Mouse (Mus musculus): ENCODE measurements around the gene Noxred1. TPM values are rescaled to one million over a fixed set of nuclear protein-coding genes. Genes with fewer than 3 reads are reported as not detected.
"Not testable (repeated sequence)": the region's sequence is repeated elsewhere in the genome, so short reads cannot be mapped to it uniquely, and the experiment has no call there.

The Noxred1 gene
- polyA plus RNA-seq, 1 experiment from 2014 or later, result 0.78 TPM

GRCm38 (mm10) chr12:87219362-87219761 is 19.2 kb downstream of the Noxred1 start:
- Histone ChIP-seq H3K27ac (no peak overlapping the region), H3K9me3 (no peaks in the 10 kb centered on the region), H3K4me1 (no peaks in the 10 kb centered on the region), H3K27me3 (no peaks in the 10 kb centered on the region), H3K4me2 (no peak overlapping the region), H3K4me3 (no peak overlapping the region), H3K36me3 (no peaks in the 10 kb centered on the region), H3K9ac (no peak overlapping the region)
- WGBS, result 42% methylated on average over 7 of the region's 7 CpGs
- no peak for ATAC-seq (ENCODE audit: insufficient number of reproducible peaks, low FRiP score, low TSS enrichment, low read depth)

- Histone ChIP-seq H3K4me1 (no peaks in the 10 kb centered on the region), H3K9me3 (no peaks in the 10 kb centered on the region), H3K4me2 (no peak overlapping the region), H3K36me3 (no peaks in the 10 kb centered on the region), H3K27me3 (no peaks in the 10 kb centered on the region), H3K9ac (no peak overlapping the region), H3K4me3 (no peak overlapping the region), H3K27ac (no peak overlapping the region)
- no peak for ATAC-seq (ENCODE audit: insufficient number of reproducible peaks, low FRiP score, low TSS enrichment, low read depth)
Measured at GRCm38 (mm10) chr12:87217596-87217995, 20.9 kb downstream of the Noxred1 start.

GRCm38 (mm10) chr12:87216053-87216452 is 22.5 kb downstream of the Noxred1 start:
- Histone ChIP-seq H3K4me1 (no peaks in the 10 kb centered on the region), H3K27ac (no peak overlapping the region), H3K9me3 (no peaks in the 10 kb centered on the region), H3K9ac (no peak overlapping the region), H3K4me3 (no peak overlapping the region), H3K4me2 (no peak overlapping the region), H3K27me3 (no peaks in the 10 kb centered on the region), H3K36me3 (no peaks in the 10 kb centered on the region)
- WGBS, result 68% methylated on average over 2 of the region's 2 CpGs
- no peak for ATAC-seq (ENCODE audit: insufficient number of reproducible peaks, low FRiP score, low TSS enrichment, low read depth)

- ATAC-seq (ENCODE audit: insufficient number of reproducible peaks, low FRiP score, low TSS enrichment, low read depth), result no peak
- Histone ChIP-seq H3K27ac (no peak overlapping the region), H3K36me3 (no peaks in the 10 kb centered on the region), H3K4me1 (no peaks in the 10 kb centered on the region), H3K27me3 (no peaks in the 10 kb centered on the region), H3K4me3 (no peak overlapping the region), H3K9me3 (no peaks in the 10 kb centered on the region), H3K9ac (no peak overlapping the region), H3K4me2 (no peak overlapping the region)
- WGBS, result 62% methylated on average over 2 of the region's 2 CpGs
Measured at GRCm38 (mm10) chr12:87212844-87213606, 25.5 kb downstream of the Noxred1 start.

DNA sequence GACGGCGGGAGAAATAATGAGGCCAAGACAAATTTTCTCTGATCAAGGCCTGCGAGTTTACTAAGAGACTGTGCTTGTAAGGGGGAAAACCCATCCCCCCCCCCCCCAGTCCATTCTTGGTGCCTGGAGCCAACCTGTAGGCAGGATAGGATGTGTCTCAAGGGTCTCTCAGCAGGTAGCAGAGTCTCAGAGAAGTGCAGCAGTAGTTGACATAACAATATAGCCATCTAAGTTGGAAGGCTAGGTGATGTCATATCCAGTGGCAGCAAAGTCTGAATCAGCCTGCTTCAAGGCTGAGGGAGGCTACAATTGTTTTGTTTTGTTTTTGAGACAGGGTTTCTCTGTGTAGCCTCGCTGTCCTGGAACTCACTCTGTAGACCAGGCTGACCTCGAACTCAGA is 32.7 kb downstream of the Noxred1 start:
- ATAC-seq (ENCODE audit: insufficient number of reproducible peaks, low FRiP score, low TSS enrichment, low read depth), result not testable (repeated sequence)

DNA sequence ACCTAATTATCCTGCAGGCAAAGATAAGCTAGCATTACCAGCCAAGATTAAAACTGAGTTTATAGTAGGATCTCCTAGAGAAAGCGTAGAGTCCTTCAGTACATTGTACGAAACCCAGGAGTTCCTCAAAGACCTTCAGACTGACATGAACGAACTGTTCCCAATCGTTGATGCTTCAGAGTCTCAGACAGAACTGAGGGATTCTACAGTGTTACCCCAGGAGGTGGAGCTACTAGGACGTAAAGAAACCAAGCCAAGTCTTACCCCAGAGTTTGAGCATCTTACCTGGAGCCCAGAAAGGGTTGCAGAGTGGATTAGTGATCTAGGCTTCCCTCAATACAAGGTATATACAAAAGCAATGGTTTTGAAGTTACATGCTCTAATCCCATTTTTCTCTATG is 36.8 kb downstream of the Noxred1 start:
- 67% methylated on average over 5 of the region's 5 CpGs for WGBS
- Histone ChIP-seq H3K4me2 (no peak overlapping the region), H3K9me3 (no peaks in the 10 kb centered on the region), H3K4me3 (no peak overlapping the region), H3K36me3 (no peaks in the 10 kb centered on the region), H3K27me3 (no peaks in the 10 kb centered on the region), H3K9ac (no peak overlapping the region), H3K4me1 (peaks cover 9% of the 10 kb centered on the region; the same call in 1 of the 2 replicates), H3K27ac (no peak overlapping the region)
- ATAC-seq (ENCODE audit: insufficient number of reproducible peaks, low FRiP score, low TSS enrichment, low read depth), result no peak

More for the DNA sequence above, 32.7 kb downstream of the Noxred1 start:
- not testable (repeated sequence) for H3K36me3 ChIP-seq, H3K9me3 ChIP-seq, H3K9ac ChIP-seq, H3K27ac ChIP-seq, H3K4me3 ChIP-seq, H3K4me1 ChIP-seq, H3K27me3 ChIP-seq, H3K4me2 ChIP-seq
- 92% methylated on average over 5 of the region's 5 CpGs for WGBS

GRCm38 (mm10) chr12:87199973-87200586 is 38.5 kb downstream of the Noxred1 start, which contains the start of gene Tmed8:
TSS of gene Tmed8 (minus strand) at chr12:87200454.
- H3K4me1 ChIP-seq, result peaks cover 9% of the 10 kb centered on the region; the same call in 1 of the 2 replicates
- H3K4me2 ChIP-seq, result peak within 1 kb of the TSS; percentile 85
- H3K27me3 ChIP-seq, result no peaks in the 10 kb centered on the region
- H3K9ac ChIP-seq, result peak within 1 kb of the TSS; percentile 80
- ATAC-seq (ENCODE audit: insufficient number of reproducible peaks, low FRiP score, low TSS enrichment, low read depth), result peak; percentile 89
- H3K9me3 ChIP-seq, result no peaks in the 10 kb centered on the region
- peak within 1 kb of the TSS; percentile 83 for H3K27ac ChIP-seq
- WGBS, result under 1% methylated on average over 58 of the region's 70 CpGs
- H3K4me3 ChIP-seq, result peak within 1 kb of the TSS; percentile 84
- no peaks in the 10 kb centered on the region for H3K36me3 ChIP-seq

- no peak for ATAC-seq (ENCODE audit: insufficient number of reproducible peaks, low FRiP score, low TSS enrichment, low read depth)
- WGBS, result under 1% methylated on average over 38 of the region's 38 CpGs
- Histone ChIP-seq H3K4me1 (peaks cover 9% of the 10 kb centered on the region; the same call in 1 of the 2 replicates), H3K4me2 (peak within 1 kb of the TSS; percentile 85), H3K4me3 (peak within 1 kb of the TSS; percentile 84), H3K36me3 (no peaks in the 10 kb centered on the region), H3K27ac (peak within 1 kb of the TSS; percentile 83), H3K9ac (peak within 1 kb of the TSS; percentile 80), H3K9me3 (no peaks in the 10 kb centered on the region), H3K27me3 (no peaks in the 10 kb centered on the region)
Measured at GRCm38 (mm10) chr12:87199206-87199972, 39.1 kb downstream of the Noxred1 start, which contains the start of gene Samd15. TSS of gene Samd15 (plus strand) at chr12:87199723.

DNA sequence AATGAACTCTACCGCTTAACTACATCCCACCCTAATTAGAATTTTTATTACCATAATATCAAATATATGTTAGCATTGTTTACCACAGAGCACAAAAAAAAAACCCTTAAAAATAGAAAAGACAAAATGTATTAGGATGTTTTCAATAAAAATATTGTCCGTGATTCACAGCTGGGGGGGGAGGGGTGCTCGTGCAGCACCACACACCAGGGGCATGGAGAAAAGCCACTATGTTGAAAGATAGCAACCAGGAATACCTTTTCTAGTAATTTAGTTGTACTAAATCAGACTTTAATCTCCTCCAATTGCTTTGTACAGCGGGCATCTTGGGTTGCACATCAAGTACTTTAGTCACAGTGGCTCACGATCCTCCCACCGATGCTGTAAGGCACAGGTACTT is 39.7 kb downstream of the Noxred1 start:
- 51% methylated on average over 6 of the region's 6 CpGs for WGBS
- ATAC-seq (ENCODE audit: insufficient number of reproducible peaks, low FRiP score, low TSS enrichment, low read depth), result no peak

DNA sequence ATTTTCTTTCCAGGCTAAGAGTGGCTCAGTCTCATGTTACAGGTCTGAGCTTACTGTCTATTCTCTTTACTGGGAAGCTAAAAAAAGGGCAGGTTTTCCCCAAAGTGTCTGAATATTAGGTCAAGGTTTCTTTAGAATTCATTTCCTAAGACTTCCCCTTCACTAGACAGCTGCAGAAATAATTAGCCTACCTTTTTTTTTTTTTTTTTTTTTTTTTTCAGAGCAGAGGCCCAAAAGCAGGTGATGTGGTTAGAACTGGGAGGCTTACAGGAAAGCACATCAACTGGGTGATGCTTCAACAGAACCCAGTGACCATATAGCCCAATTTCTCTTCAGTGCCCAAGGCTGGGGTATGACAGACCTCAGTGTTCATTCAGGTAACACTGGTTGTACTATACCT is 42.2 kb downstream of the Noxred1 start:
- Histone ChIP-seq H3K9ac (no peak overlapping the region), H3K27me3 (no peaks in the 10 kb centered on the region), H3K4me1 (peaks cover 9% of the 10 kb centered on the region; the same call in 1 of the 2 replicates), H3K27ac (no peak overlapping the region), H3K9me3 (no peaks in the 10 kb centered on the region), H3K4me2 (no peak overlapping the region), H3K36me3 (no peaks in the 10 kb centered on the region), H3K4me3 (no peak overlapping the region)
- ATAC-seq (ENCODE audit: insufficient number of reproducible peaks, low FRiP score, low TSS enrichment, low read depth), result no peak

More for the DNA sequence above, 39.7 kb downstream of the Noxred1 start:
- no peaks in the 10 kb centered on the region for H3K9me3 ChIP-seq
- peak overlapping the region; percentile 84 for H3K4me3 ChIP-seq
- H3K4me2 ChIP-seq, result peak overlapping the region; percentile 85
- H3K27me3 ChIP-seq, result no peaks in the 10 kb centered on the region
- no peak overlapping the region for H3K9ac ChIP-seq
- no peaks in the 10 kb centered on the region for H3K36me3 ChIP-seq
- H3K4me1 ChIP-seq, result peaks cover 9% of the 10 kb centered on the region; the same call in 1 of the 2 replicates
- no peak overlapping the region for H3K27ac ChIP-seq

DNA sequence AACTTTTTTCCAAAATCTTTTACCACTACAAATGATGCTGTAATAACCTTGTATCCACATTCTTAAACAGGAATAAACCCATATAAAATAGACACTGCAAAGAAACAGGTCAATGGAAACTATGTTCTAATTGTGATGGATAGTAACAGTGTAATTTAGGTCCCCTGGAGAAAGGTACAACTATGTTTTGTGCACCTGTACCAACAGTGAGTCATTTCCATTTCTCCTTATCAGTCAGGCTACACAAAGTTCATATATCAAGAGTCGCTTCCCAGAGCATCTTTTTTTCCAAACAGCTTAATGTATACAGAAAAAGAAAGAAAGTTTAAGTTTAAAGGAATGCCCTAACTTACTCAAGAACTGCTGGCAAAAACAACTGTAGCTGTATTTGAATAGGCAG is 43.5 kb downstream of the Noxred1 start:
- Histone ChIP-seq H3K36me3 (no peaks in the 10 kb centered on the region), H3K9me3 (no peaks in the 10 kb centered on the region), H3K4me1 (peaks cover 9% of the 10 kb centered on the region; the same call in 1 of the 2 replicates), H3K4me2 (no peak overlapping the region), H3K9ac (no peak overlapping the region), H3K27me3 (no peaks in the 10 kb centered on the region), H3K4me3 (no peak overlapping the region), H3K27ac (no peak overlapping the region)
- 86% methylated on average over 1 of the region's 1 CpGs for WGBS
- ATAC-seq (ENCODE audit: insufficient number of reproducible peaks, low FRiP score, low TSS enrichment, low read depth), result no peak

- Histone ChIP-seq H3K4me2 (no peak overlapping the region), H3K36me3 (no peaks in the 10 kb centered on the region), H3K9ac (no peak overlapping the region), H3K27ac (no peak overlapping the region), H3K9me3 (no peaks in the 10 kb centered on the region), H3K4me1 (0 out of 2 replicates have a peak, but pooled peaks cover 3% of the 10 kb centered on the region), H3K27me3 (no peaks in the 10 kb centered on the region), H3K4me3 (no peak overlapping the region)
- no peak for ATAC-seq (ENCODE audit: insufficient number of reproducible peaks, low FRiP score, low TSS enrichment, low read depth)
- WGBS, result 86% methylated on average over 3 of the region's 3 CpGs
Measured at GRCm38 (mm10) chr12:87193008-87193407, 45.5 kb downstream of the Noxred1 start.
